Mouse (Mus musculus): ENCODE measurements around the gene Slc27a5. TPM values are rescaled to one million over a fixed set of nuclear protein-coding genes. Genes with fewer than 3 reads are reported as not detected.

The Slc27a5 gene
- polyA plus RNA-seq, 1 experiment from 2014 or later = 0.37 TPM

GRCm38 (mm10) chr7:12979776-12980175 lies 18.2 kb downstream of the Slc27a5 start:
- WGBS = 37% methylated on average over 6 of the region's 6 CpGs
- H3K4me3 ChIP-seq (ENCODE audit: low read depth, low read length) = no peak overlapping the region

GRCm38 (mm10) chr7:12978931-12979722 lies 18.9 kb downstream of the Slc27a5 start:
- 0 out of 2 replicates have a peak overlapping the region, but pooled peaks have one; percentile 43 for H3K4me3 ChIP-seq (ENCODE audit: low read depth, low read length)

More at GRCm38 (mm10) chr7:12979776-12980175, 18.2 kb downstream of the Slc27a5 start:
- no peaks in the 10 kb centered on the region for H3K27me3 ChIP-seq (ENCODE audit: control insufficient read depth, insufficient read depth, low read length)
- no peak overlapping the region for H3K4me2 ChIP-seq (ENCODE audit: low read depth, low read length)
- H3K9ac ChIP-seq (replicated peaks; ENCODE audit: low read depth, low read length) = no peak overlapping the region
- H3K4me1 ChIP-seq (ENCODE audit: control insufficient read depth, insufficient read depth, low read length) = peaks cover 6% of the 10 kb centered on the region; the same call in 1 of the 2 replicates
- ATAC-seq (ENCODE audit: low read depth) = no peak
- no peaks in the 10 kb centered on the region for H3K9me3 ChIP-seq (ENCODE audit: control insufficient read depth, low read length)
- no peaks in the 10 kb centered on the region for H3K36me3 ChIP-seq (ENCODE audit: control insufficient read depth, insufficient read depth, low read length)
- H3K27ac ChIP-seq (ENCODE audit: low read depth, low read length) = no peak overlapping the region

GRCm38 (mm10) chr7:12977682-12978389 lies 20.2 kb downstream of the Slc27a5 start, which contains the start of gene Zfp446:
Zfp446 (plus strand) TSS chr7:12977848.
- no peaks in the 10 kb centered on the region for H3K27me3 ChIP-seq (ENCODE audit: control insufficient read depth, insufficient read depth, low read length)
- under 1% methylated on average over 49 of the region's 49 CpGs for WGBS
- no peaks in the 10 kb centered on the region for H3K9me3 ChIP-seq (ENCODE audit: control insufficient read depth, low read length)
- H3K36me3 ChIP-seq (ENCODE audit: control insufficient read depth, insufficient read depth, low read length) = no peaks in the 10 kb centered on the region
- peak within 1 kb of the TSS; percentile 63 for H3K9ac ChIP-seq (replicated peaks; ENCODE audit: low read depth, low read length)
- H3K4me3 ChIP-seq (ENCODE audit: low read depth, low read length) = peak within 1 kb of the TSS; percentile 43
- peaks cover 6% of the 10 kb centered on the region; the same call in 1 of the 2 replicates for H3K4me1 ChIP-seq (ENCODE audit: control insufficient read depth, insufficient read depth, low read length)
- peak within 1 kb of the TSS; percentile 71 for H3K4me2 ChIP-seq (ENCODE audit: low read depth, low read length)
- peak; percentile 99 for ATAC-seq (ENCODE audit: low read depth)
- H3K27ac ChIP-seq (ENCODE audit: low read depth, low read length) = peak within 1 kb of the TSS; percentile 82

More at GRCm38 (mm10) chr7:12978931-12979722, 18.9 kb downstream of the Slc27a5 start:
- Histone ChIP-seq H3K4me2 (ENCODE audit: low read depth, low read length) (peak overlapping the region; percentile 71; the same call in 1 of the 2 replicates), H3K27ac (ENCODE audit: low read depth, low read length) (peak overlapping the region; percentile 82; the same call in 1 of the 2 replicates), H3K9ac (replicated peaks; ENCODE audit: low read depth, low read length) (peak overlapping the region; percentile 63; the same call in 1 of the 2 replicates), H3K4me1 (ENCODE audit: control insufficient read depth, insufficient read depth, low read length) (peaks cover 6% of the 10 kb centered on the region; the same call in 1 of the 2 replicates), H3K9me3 (ENCODE audit: control insufficient read depth, low read length) (no peaks in the 10 kb centered on the region), H3K36me3 (ENCODE audit: control insufficient read depth, insufficient read depth, low read length) (no peaks in the 10 kb centered on the region), H3K27me3 (ENCODE audit: control insufficient read depth, insufficient read depth, low read length) (no peaks in the 10 kb centered on the region)
- ATAC-seq (ENCODE audit: low read depth) = no peak
- WGBS = 84% methylated on average over 18 of the region's 18 CpGs

- no peaks in the 10 kb centered on the region for H3K9me3 ChIP-seq (ENCODE audit: control insufficient read depth, low read length)
- H3K36me3 ChIP-seq (ENCODE audit: control insufficient read depth, insufficient read depth, low read length) = peaks cover 32% of the 10 kb centered on the region
- no peaks in the 10 kb centered on the region; the same call in 1 of the 2 replicates for H3K27me3 ChIP-seq (ENCODE audit: control insufficient read depth, insufficient read depth, low read length)
- ATAC-seq (ENCODE audit: low read depth) = no peak
- H3K27ac ChIP-seq (ENCODE audit: low read depth, low read length) = no peak overlapping the region
- H3K4me3 ChIP-seq (ENCODE audit: low read depth, low read length) = no peak overlapping the region
- H3K4me2 ChIP-seq (ENCODE audit: low read depth, low read length) = no peak overlapping the region
- H3K9ac ChIP-seq (replicated peaks; ENCODE audit: low read depth, low read length) = no peak overlapping the region
- 96% methylated on average over 25 of the region's 25 CpGs for WGBS
- peaks cover 12% of the 10 kb centered on the region for H3K4me1 ChIP-seq (ENCODE audit: control insufficient read depth, insufficient read depth, low read length)
Observed at GRCm38 (mm10) chr7:12970906-12971305, 27.1 kb downstream of the Slc27a5 start.

- under 1% methylated on average over 29 of the region's 29 CpGs for whole genome bisulfite sequencing
- Histone ChIP-seq H3K36me3 (ENCODE audit: control insufficient read depth, insufficient read depth, low read length) (peaks cover 21% of the 10 kb centered on the region), H3K9ac (replicated peaks; ENCODE audit: low read depth, low read length) (peak overlapping the region; percentile 91), H3K9me3 (ENCODE audit: control insufficient read depth, low read length) (no peaks in the 10 kb centered on the region), H3K27me3 (ENCODE audit: control insufficient read depth, insufficient read depth, low read length) (no peaks in the 10 kb centered on the region; the same call in 1 of the 2 replicates), H3K27ac (ENCODE audit: low read depth, low read length) (peak overlapping the region; percentile 86), H3K4me1 (ENCODE audit: control insufficient read depth, insufficient read depth, low read length) (peaks cover 14% of the 10 kb centered on the region), H3K4me2 (ENCODE audit: low read depth, low read length) (peak overlapping the region; percentile 92), H3K4me3 (ENCODE audit: low read depth, low read length) (peak overlapping the region; percentile 84)
- peak; percentile 45 for ATAC-seq (ENCODE audit: low read depth)
Observed at GRCm38 (mm10) chr7:12966104-12966845, 31.7 kb downstream of the Slc27a5 start.

- Histone ChIP-seq H3K36me3 (ENCODE audit: control insufficient read depth, insufficient read depth, low read length) (peaks cover 15% of the 10 kb centered on the region), H3K4me1 (ENCODE audit: control insufficient read depth, insufficient read depth, low read length) (peaks cover 14% of the 10 kb centered on the region), H3K9me3 (ENCODE audit: control insufficient read depth, low read length) (no peaks in the 10 kb centered on the region), H3K4me3 (ENCODE audit: low read depth, low read length) (peak within 1 kb of the TSS; percentile 84), H3K4me2 (ENCODE audit: low read depth, low read length) (peak within 1 kb of the TSS; percentile 92), H3K27me3 (ENCODE audit: control insufficient read depth, insufficient read depth, low read length) (no peaks in the 10 kb centered on the region; the same call in 1 of the 2 replicates), H3K9ac (replicated peaks; ENCODE audit: low read depth, low read length) (peak within 1 kb of the TSS; percentile 91), H3K27ac (ENCODE audit: low read depth, low read length) (peak within 1 kb of the TSS; percentile 86)
- peak; percentile 93 for ATAC-seq (ENCODE audit: low read depth)
- WGBS = under 1% methylated on average over 23 of the region's 23 CpGs
Observed at GRCm38 (mm10) chr7:12965678-12966091, 32.3 kb downstream of the Slc27a5 start, which contains the start of gene Zfp324. Zfp324 (plus strand) TSS chr7:12965838.

GRCm38 (mm10) chr7:12961511-12962141 lies 36.4 kb downstream of the Slc27a5 start:
- ATAC-seq (ENCODE audit: low read depth) = peak; percentile 80
- no peaks in the 10 kb centered on the region for H3K9me3 ChIP-seq (ENCODE audit: control insufficient read depth, low read length)
- 3% methylated on average over 29 of the region's 29 CpGs for WGBS
- H3K36me3 ChIP-seq (ENCODE audit: control insufficient read depth, insufficient read depth, low read length) = no peaks in the 10 kb centered on the region
- peaks cover 5% of the 10 kb centered on the region for H3K4me1 ChIP-seq (ENCODE audit: control insufficient read depth, insufficient read depth, low read length)
- no peaks in the 10 kb centered on the region; the same call in 1 of the 2 replicates for H3K27me3 ChIP-seq (ENCODE audit: control insufficient read depth, insufficient read depth, low read length)
- peak overlapping the region; percentile 82 for H3K27ac ChIP-seq (ENCODE audit: low read depth, low read length)
- H3K4me2 ChIP-seq (ENCODE audit: low read depth, low read length) = peak overlapping the region; percentile 56
- peak overlapping the region; percentile 44 for H3K4me3 ChIP-seq (ENCODE audit: low read depth, low read length)
- peak overlapping the region; percentile 61 for H3K9ac ChIP-seq (replicated peaks; ENCODE audit: low read depth, low read length)

- Histone ChIP-seq H3K9me3 (ENCODE audit: control insufficient read depth, low read length) (no peaks in the 10 kb centered on the region), H3K36me3 (ENCODE audit: control insufficient read depth, insufficient read depth, low read length) (no peaks in the 10 kb centered on the region), H3K4me2 (ENCODE audit: low read depth, low read length) (no peak overlapping the region), H3K4me3 (ENCODE audit: low read depth, low read length) (no peak overlapping the region), H3K9ac (replicated peaks; ENCODE audit: low read depth, low read length) (no peak overlapping the region), H3K27ac (ENCODE audit: low read depth, low read length) (no peak overlapping the region), H3K27me3 (ENCODE audit: control insufficient read depth, insufficient read depth, low read length) (no peaks in the 10 kb centered on the region), H3K4me1 (ENCODE audit: control insufficient read depth, insufficient read depth, low read length) (no peaks in the 10 kb centered on the region)
- no peak for ATAC-seq (ENCODE audit: low read depth)
- 17% methylated on average over 4 of the region's 4 CpGs for WGBS
Observed at GRCm38 (mm10) chr7:12959718-12960117, 38.3 kb downstream of the Slc27a5 start.

All from neural tube, embryonic 14.5 days (tissue).